Mouse (Mus musculus) left cerebral cortex, adult 18-20 months (tissue): ENCODE data around the gene Tcn2. TPM values are rescaled to one million over a fixed set of nuclear protein-coding genes. Genes with fewer than 3 reads are reported as not detected.
"Not testable (repeated sequence)": the region's sequence is repeated elsewhere in the genome, so short reads cannot be mapped to it uniquely, and the experiment has no call there.

Source experiments
- DNase-seq, 2 experiments: peaks; one replicate each; pipeline ENCODE4 v3.0.0; 2021 to 2022; ENCODE audit warnings: low spot score in 2 of 2, mixed read lengths in 1 of 2
- long read RNA-seq, 2 experiments: library from polyadenylated mRNA; stranded (forward); transcript quantifications; one replicate each; pipeline ENCODE4 v2.0.0; 2021
- total RNA-seq, 2 experiments: library from RNA; stranded (reverse); gene quantifications; 2 replicates each; pipeline ENCODE4 v1.2.3; 2021

The Tcn2 gene
- 10 to 100 TPM; 15.9 to 19.6 TPM for total RNA-seq
- long read RNA-seq, experiment 1, transcript Tcn2-207 (10 exons, 2,027 nt) = major isoform, 11 of 26 reads
- long read RNA-seq, experiment 1, partial matches to known transcripts = 4 of 26 reads
- long read RNA-seq, experiment 1, other reads (novel, unspliced or antisense) = 5 of 26 reads
- long read RNA-seq, experiment 2, transcript Tcn2-207 (10 exons, 2,027 nt) = major isoform, 5 of 14 reads
- long read RNA-seq, experiment 2, partial matches to known transcripts = 5 of 14 reads
- long read RNA-seq, experiment 2, other reads (novel, unspliced or antisense) = 1 of 14 reads

DNA sequence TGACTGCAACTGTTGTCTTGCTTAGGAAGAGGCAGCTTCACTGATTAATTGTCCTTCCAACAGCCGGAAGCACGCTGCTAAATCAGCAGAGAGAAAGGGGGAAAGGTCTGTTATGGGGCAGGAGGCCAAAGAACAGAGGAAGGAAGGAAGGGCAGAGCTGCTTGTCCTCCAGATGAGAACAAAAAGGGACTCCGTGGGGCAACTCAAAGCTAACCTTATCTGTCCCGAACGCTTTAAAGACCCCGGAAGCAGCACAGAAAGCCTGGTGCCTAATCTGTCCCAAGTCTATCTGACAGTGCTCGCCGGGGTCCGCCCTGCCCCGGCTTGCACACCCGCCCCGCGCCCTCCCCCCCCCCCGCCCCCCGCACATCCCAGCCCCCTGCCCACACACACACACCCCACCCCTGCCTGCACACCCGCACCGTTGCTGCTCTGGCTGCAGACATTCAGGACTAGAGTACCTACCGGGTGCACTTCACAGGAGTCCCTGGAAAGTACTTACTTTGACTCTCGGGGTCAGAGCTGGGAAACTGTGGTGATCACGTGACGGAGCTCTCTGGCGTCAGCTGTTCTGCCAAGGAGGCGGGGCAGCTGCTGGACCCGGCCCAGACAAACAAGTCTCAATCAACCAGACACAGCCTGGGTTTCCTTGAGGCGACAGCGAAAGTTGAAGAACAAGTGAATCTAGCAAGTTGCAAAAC lies at the start of gene Tcn2:
TSS of gene Tcn2 (minus strand) at position 649 of the 701 bp plus-strand sequence.
- peak; percentile 44 to 57 for DNase-seq

DNA sequence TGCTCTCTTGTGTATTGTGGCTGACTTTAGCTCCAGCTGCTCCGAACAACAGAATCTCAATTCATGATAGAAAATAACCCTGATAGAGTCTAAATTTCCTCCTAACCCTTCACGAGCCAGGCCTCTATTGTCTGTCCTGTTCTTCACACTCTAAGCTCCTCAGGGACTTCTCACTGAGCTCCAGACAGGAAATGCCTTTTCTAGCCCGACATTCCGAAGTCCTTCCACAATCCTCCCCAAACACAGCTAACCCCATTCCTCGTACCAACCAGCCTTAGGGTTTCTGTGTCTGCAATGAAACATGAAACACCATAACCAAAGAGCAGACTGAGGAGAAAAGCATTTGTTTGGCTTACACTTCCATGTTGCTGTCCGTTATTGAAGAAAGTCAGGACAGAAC lies 49.6 kb upstream of the Tcn2 start:
- no peak for DNase-seq

- no peak for DNase-seq
These were observed 46.5 kb upstream of the Tcn2 start for GRCm38 (mm10) chr11:3978421-3978820.

DNA sequence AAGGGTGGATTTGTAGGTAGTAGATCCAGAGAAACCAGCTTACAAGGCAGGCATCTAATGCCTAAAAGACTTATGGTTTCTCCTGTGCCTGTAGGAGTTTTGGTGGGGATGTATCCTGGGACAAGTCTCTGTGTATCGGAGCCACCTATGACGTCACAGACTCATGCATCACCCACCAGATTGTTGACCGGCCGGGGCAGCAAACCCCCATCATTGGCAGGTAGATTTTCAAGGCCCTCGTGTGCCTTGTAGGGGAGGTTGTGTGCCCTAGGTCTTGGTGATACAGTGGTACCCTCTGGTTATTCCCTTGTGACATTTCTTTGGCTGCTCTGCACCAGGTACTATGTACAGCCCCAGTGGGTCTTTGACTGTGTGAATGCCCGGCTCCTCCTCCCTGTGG lies 44.7 kb upstream of the Tcn2 start, which contains the start of gene 4930556J24Rik:
TSS of gene 4930556J24Rik (minus strand) at position 101 of the 400 bp plus-strand sequence.
- no peak for DNase-seq

DNA sequence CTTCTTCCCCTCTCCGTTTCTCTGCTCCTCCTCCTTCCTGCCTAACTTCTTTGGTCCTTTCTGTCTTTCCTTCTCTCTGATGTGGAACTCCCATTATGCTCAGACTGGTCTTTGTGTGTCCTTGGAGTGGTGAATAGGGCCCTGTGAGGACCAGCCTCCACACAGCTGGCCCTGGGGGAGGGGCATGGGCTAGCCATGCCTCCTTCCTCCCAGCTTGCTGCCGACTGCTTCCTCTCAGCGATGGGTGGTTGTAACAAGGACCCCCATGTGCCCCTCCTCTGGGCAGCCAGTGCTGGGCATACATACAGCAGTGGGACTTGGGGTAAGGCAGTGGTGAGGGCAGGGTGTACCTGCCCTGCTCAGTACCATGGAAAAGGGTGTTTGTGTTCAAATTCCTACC lies 42.4 kb upstream of the Tcn2 start:
- DNase-seq = no peak

- DNase-seq = no peak
These were observed 41.1 kb upstream of the Tcn2 start for GRCm38 (mm10) chr11:3973081-3973480.

- no peak for DNase-seq
These were observed 38.4 kb upstream of the Tcn2 start for GRCm38 (mm10) chr11:3970361-3970760.

DNA sequence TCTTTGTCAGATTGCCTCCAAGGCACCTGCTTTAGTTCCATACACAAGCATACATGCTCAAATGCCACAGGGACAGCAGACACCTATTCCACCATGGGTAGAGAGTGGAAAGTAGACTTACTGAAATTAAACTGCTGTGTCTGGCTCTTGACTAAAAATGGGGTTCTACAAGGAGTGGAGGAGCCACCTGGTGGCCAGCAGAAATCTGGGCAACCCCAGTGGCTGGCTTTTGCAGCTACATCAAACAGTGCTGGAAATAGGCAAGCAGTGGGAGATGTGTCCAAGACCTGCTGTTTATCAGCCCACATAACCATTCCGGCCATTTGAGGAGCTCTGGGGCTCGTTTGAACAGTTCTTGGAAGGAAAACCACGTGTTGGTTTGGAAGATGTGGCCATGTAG lies 37.9 kb upstream of the Tcn2 start:
- no peak for DNase-seq

DNA sequence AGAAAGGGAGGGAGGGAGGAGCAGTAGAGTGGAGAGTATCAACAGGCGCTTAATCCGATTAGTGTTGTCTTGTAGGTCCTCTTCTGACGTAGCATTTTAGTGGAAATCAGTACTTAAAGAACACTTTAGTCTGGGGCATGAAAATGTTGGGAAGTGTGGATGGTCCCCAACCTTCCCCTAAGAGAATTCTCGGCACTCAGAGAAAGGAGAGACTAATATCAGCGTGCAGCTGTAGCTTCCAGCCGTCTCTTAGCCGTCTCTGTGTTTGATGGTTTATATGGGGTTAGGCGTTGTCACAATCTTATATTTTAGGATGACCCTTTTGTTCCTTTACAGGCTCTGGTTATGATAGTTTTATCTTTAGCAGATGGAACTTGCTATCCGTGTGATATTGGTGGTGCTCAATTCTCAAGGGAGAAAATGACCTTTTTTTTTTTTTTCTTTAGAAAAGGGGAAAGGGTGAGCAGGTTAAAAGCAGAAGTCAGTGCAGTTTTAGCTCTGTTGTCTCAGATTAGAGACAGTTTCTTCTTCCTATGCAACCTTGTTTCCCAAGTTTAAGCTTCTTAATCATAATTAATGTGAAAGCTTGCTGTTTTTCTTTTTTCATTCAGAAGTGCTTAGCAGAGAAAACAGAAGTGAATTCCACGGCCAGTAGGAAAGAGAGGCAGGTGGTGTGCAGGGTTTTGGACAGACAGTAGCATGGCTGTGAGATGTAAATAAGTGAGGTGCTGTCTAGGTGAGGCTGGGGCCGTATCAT lies 32.6 kb upstream of the Tcn2 start:
- no peak for DNase-seq

GRCm38 (mm10) chr11:3963610-3964415 lies 31.9 kb upstream of the Tcn2 start, which contains the start of gene Pes1:
Gene Pes1 (plus strand): TSS chr11:3963975.
- peak; percentile 78 to 81 for DNase-seq

DNA sequence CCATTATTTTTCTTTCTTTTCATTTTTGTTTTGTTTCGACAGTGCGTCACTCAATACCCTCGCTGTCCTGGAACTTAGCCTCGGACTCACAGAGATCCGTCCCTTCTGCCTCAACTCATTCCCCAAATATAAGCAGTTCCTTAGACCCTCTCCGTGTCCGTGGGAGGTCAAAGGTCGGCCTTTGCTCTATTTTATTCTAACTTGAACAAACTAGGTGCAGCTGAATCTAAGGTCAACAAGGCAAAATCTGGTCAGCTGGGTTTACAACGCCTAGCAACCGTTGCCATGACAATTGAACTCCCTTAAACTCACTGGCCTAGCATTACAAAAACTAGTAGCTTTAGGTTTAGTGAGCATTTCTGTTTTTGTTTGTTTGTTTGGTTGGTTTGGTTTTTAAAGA lies 31.2 kb upstream of the Tcn2 start:
- no peak for DNase-seq

DNA sequence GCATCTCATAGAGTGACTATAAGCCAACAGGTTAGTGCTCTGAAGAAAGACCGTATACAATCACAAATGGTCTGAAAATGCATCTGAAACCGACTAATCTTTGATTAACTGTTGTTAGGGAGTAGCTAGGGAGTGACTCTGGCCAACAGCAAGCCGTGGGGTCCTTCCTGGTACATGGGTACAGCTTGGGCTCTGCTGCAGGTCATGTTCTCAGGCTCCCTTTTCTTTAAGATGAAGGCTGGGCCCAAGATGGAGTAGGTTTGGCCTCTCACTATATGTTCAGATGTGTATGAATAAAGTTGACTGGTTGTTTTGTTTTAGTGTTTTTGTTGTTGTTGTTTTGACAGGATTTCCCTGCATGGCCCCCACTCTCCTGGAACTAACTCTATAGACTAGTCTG lies 29.8 kb upstream of the Tcn2 start:
- no peak for DNase-seq

DNA sequence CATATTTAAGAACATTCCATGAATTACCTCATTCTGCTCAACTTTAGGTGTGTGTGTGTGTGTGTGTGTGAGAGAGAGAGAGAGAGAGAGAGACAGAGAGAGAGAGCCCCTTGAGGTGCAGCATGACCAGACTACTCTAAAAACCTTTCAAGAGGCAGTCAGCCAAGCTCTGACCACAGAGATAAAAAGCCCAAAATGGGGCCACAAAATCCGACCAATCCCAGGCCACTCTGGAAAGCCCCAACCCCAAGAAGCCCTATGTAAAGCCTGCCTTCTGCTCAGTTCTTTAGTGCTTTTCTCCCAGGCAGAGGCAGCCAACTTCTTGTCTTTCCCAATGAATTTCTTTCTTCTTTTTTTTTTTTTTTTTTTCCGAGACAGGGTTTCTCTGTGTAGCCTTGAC lies 28.9 kb upstream of the Tcn2 start:
- DNase-seq = no peak

DNA sequence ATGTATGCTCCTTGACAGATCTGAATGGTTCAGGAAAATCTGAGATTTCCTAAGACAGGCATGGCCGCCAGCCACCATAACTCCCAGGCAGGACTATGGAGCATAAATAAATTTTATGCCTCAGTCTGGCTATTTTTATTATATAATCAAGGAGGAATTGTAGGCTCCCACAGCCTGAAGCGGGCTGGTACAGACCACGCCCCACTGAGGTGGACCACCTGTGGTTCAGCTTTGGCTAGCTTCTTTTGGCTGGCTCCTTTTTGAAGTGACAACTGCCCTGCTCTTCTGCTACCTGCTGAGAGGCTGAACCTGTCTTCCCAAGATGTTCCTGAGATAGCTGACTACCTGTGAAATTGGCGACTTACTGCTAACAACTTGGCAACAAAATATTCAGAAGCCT lies 23.4 kb upstream of the Tcn2 start:
- DNase-seq = not testable (repeated sequence)

- not testable (repeated sequence) for DNase-seq
These were observed 22.9 kb upstream of the Tcn2 start for GRCm38 (mm10) chr11:3954876-3955275.

GRCm38 (mm10) chr11:3946386-3946785 lies 14.4 kb upstream of the Tcn2 start:
- DNase-seq = no peak

GRCm38 (mm10) chr11:3941371-3941770 lies 9.4 kb upstream of the Tcn2 start:
- no peak for DNase-seq

- no peak for DNase-seq
These were observed 5.4 kb upstream of the Tcn2 start for GRCm38 (mm10) chr11:3937321-3937874.

DNA sequence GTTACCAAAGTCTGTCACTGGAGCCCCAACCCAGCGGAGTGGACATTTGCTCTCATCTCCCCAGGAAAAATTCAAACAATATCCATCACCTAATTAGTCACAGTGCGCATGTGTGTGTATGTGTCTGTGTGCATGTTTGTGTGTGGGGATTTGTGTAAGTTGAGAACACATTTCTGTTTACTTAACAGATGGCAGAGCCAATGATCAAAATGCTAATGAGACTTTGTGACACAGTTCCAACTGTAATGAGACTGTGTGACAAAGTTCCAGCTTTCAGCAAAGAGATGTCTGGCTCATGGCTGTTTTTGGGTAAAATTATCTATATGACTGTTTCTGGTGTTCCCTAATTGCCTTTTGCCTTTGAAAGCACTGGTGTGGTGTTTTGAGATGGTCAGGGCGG lies 4.4 kb upstream of the Tcn2 start:
- DNase-seq = no peak

DNA sequence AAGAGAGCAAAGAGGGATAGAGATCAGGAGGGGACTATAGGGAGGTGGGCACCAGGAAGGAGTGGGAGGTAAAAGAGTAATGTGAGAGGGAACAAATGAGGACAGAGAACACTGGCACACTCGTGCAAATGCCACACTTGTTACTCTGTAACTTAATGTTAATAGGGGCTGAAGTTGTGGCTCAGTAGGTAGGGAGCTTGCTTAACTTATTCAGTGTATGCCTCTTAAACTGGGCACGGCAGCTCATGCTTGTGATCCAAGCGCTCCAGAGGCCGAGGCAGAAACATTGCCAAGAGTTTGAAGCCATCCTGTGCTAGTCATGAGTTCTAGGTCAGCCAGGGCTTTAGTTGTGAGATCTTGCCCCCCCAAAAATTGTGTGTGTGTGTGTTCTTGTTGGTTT lies 3.2 kb upstream of the Tcn2 start:
- no peak for DNase-seq

- DNase-seq = no peak
These were observed 1.9 kb upstream of the Tcn2 start for GRCm38 (mm10) chr11:3933756-3934285.
